Mouse (Mus musculus) embryo, embryonic 11.5 days (tissue): Measurements from ENCODE around the gene Hist1h1d.
"Not testable (repeated sequence)": the region's sequence is repeated elsewhere in the genome, so short reads cannot be mapped to it uniquely, and the experiment has no call there.

Source experiments
- DNase-seq: peaks from one replicate; pipeline ENCODE4 v3.0.0-alpha.2; 2012; ENCODE audit warnings: low read depth, low spot score

Hist1h1d gene

DNA sequence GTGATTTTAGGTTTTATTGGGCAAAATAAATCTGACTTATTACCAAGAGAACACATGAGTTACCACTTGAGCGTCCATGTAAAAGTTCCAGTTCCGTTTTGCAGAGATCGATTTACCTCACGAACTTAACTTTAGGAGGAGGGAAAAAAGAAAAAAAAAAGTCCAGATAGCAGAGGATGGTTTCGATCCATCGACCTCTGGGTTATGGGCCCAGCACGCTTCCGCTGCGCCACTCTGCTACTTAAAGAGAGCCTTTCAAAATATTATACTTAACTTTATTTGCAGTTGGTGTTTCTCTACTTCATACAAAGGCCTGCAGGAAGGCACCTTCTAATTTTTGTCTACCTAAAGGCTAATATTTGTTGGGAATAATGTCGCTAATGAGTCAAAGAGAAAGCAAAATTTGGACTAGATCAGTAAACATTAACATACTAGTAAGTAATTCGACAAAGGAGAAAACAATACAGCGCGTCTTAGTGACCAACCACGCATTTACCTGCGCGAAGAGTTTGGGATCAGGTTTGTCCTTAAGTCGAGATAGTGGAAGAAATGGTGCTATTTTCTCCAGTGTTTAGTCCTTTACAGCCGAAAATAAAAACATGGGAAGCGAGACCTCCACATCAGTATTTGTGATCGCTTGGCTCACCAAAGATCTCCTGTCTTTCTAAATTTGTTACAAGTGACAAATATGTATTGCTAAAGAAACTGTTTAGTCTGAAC lies 22.7 kb upstream of the Hist1h1d start:
- no peak for DNase-seq

DNA sequence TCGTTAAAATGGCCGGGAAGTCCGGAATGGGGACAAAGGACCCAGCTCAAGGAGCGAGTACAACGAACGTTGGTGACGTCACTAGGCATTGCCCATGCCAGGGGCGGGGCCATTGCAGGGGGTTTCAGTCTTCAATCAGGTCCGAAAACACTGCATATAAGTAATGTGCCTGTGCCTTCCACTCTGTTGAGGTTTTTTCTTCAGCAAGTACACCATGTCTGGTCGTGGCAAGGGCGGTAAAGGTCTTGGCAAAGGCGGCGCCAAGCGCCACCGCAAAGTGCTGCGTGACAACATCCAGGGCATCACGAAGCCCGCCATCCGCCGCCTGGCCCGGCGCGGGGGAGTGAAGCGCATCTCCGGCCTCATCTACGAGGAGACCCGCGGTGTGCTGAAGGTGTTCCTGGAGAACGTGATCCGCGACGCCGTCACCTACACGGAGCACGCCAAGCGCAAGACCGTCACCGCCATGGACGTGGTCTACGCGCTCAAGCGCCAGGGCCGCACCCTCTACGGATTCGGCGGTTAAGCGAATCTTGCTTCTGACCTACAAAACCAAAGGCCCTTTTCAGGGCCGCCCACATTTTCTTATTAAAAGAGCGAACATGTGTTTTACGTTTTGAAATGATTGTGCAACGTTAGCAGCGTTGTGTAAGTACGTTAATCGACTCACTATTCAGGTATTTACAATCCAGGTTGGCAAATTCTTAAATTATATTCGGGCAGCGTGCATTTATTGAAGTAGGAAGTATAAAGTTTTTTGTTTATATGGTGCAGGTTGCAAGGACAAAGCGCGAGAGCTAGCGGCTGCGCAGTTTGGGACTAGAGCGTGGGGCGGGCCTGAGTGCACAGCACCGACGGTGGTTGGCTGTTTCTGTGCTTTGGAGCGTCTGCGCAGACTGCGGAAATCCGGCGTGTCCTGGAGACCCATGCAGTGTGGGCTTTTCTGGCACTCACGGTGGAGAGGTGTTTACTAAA lies 21.9 kb upstream of the Hist1h1d start, which contains the start of gene Hist1h4h:
Gene Hist1h4h, plus strand, starts transcription at position 150 of the 975 bp plus-strand sequence.
- peak; percentile 94 for DNase-seq

DNA sequence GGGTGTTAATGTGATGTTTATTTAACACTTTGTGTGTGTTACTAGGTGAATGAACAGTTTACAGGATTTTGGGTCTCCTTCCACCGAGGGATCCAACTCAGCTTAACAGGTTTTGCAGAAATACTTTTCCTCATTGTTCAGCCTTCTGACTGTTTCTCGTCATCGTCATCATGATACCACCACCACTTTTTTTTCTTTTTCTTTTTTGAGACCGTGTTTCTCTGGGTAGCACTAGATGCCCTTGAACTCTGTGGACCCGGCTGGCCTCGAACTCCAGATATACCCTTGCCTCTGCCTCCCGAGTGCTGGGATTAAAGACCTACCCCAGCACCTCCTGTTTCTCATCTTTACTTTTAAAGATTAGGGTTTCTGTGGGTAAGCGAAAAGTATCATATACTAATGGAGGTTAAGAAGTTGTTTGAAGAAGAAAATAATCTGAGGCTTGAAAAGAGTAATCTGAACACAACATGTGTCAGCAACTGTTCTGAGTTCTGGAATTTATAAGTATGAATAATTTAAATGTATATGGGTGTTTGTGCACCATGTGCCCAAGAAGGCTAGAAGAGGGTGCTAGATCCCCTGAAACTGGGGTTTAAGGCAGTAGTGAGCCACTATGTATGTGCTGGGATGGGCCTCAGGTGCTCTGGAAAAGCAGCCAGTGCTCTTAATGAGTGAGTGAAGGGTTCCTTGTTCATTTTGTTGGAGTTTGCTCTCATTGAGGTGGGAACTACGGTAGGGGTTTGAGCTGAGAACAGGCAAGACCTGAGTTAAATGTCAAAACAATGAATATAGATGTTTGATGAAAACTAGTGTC lies 20.6 kb upstream of the Hist1h1d start:
- no peak for DNase-seq

DNA sequence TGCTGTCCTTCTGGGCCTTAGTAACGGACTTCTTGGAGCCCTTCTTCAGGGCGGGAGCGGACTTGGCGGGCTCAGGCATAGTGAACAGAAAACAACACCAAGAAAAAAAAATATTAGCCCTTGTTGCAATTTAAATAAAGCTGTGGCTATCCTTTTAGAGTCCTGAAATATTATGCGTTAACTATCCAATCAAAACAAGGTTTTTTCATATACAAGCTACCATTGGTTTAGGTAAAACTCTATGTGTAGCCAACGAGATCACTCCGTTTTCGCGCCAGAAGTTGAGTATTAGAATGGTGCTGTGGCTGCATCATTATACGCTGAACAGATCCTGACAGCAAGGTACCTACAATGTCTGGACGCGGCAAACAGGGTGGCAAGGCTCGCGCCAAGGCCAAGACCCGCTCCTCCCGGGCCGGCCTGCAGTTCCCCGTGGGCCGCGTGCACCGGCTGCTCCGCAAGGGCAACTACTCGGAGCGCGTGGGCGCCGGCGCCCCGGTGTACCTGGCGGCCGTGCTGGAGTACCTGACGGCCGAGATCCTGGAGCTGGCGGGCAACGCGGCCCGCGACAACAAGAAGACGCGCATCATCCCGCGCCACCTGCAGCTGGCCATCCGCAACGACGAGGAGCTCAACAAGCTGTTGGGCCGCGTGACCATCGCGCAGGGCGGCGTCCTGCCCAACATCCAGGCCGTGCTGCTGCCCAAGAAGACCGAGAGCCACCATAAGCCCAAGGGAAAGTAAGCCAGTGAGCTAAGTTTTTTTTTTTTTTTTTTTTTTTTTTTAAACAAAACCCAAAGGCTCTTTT lies 19.3 kb upstream of the Hist1h1d start, which contains the start of gene Hist1h2af:
Gene Hist1h2af, plus strand, starts transcription at position 347 of the 808 bp plus-strand sequence.
- not testable (repeated sequence) for DNase-seq

DNA sequence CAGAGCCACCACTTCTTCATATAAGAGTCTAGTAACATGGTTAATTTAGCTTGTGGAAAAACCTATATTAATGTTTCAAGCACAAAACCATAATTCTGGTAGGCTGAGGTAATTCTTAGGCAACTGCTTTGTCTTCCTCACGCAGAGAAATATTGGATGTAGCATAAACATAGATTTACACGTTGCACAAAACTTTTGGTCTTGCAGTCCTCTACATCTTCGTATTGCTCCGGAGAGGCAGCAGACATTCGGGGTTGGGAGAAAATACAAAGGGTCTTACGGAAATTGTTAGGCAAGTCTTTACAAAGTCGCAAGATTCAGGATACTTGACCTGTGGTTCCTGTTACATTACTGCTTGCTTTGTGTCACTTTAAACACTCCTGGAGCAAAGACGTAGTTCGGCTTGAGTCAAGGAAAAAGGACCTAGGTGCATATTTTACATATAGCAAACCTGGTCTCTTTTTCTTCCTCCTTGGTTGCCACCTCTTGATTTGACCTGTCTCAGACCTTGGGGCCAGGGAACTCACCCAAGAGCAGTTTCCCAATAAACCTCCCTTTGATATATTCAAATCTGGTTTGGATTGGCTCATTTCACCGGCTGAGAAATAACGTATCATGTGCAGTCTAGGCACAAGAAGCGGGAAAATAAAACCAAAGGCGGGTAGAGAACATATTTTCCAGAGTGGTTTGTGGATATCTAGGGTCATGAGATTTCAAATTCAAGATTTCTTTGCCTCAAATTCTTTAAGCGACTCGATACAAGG lies 18.5 kb upstream of the Hist1h1d start:
- no peak for DNase-seq

DNA sequence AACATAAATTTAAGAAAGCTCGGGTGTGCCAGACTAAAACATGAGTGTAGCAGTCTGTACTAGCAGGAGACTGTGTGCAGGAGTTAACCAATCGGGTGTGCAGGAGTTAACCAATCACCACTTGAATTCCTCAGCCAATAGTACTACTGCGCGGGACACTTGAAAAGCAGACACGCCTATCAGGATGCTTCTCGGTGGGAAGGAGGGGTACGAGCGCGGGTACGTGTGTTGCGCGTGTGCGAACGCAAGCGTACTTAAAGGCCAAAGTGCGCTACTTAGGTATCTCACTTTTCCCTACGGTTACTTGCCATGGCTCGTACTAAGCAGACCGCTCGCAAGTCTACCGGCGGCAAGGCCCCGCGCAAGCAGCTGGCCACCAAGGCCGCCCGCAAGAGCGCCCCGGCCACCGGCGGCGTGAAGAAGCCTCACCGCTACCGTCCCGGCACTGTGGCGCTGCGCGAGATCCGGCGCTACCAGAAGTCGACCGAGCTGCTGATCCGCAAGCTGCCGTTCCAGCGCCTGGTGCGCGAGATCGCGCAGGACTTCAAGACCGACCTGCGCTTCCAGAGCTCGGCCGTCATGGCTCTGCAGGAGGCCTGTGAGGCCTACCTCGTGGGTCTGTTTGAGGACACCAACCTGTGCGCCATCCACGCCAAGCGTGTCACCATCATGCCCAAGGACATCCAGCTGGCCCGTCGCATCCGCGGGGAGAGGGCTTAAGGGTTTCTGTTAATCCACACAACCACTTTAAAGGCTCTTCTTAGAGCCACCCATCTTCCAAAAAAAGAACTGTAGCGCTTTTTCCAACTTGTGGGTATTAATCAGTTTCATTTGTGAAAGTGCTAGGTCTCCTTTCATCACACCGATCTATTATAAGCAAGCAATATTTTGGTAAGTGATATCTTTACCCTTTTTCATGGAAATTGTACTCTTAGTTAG lies 17.7 kb upstream of the Hist1h1d start, which contains the start of gene Hist1h3g:
Gene Hist1h3g, plus strand, starts transcription at position 286 of the 939 bp plus-strand sequence.
- not testable (repeated sequence) for DNase-seq

DNA sequence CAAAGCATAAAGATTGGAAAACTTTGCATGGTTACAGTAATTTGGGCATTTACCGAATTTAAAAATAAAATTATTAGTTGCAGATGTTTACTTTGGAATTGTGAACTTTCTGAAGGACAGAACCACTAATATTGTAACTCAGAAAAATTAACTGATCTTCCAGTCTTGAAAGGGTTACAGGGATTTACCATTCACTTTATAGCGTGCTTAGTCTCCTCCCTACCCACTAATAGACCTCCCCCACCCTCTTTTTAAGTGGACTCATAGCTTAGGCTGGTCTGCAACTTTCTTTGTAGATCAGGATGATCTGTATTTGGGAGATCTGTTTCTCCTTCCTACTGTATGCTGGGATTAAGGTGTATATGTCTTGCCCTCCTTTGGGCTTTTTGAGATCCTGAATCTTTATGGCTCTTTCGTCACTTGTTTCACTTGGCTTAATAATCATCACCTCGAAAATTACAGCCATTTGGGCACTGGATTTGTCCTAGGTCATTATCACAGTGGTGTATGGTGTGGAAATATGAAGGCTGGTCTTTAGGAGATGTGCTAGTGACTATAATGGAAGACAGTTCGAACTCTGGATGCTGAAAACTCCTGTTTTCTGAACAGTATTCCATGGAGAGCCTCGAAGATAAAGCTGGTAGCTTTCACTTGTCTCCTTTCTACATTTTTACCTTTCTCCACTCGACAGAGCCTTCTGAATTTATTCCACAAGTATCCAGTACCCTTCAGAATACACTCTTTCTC lies 16.8 kb upstream of the Hist1h1d start:
- no peak for DNase-seq

DNA sequence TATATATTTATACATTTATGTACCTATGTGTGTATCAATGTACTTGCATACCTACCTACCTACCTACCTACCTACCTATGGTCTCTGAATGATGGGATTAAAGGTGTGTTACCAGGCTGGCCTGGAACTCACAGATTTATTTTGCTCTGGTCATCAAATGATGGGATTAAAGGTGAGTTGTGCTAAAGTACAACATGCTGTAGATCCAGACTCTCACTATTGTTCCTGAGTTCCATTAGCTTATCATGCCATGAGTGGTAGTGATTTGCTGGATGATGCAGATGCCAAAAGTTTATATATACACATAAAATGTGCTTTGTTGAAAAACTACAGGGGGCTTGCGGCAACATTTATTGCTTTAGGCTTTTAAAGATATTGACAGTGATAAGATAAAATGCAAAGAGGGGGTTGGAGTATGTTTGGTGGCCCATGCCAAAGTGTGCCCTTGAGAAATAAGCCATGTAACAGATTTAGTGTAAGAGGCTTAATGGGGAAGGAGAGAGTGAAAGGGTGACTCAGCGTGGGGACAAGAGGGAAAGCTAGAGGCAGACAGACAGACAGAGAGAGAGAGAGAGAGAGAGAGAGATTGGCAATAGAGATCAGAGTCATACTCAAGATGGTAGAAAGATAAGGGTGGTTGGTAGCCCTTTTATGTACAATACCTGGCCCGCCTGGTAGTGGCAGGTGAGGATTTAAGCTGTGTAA lies 15.9 kb upstream of the Hist1h1d start:
- no peak for DNase-seq

DNA sequence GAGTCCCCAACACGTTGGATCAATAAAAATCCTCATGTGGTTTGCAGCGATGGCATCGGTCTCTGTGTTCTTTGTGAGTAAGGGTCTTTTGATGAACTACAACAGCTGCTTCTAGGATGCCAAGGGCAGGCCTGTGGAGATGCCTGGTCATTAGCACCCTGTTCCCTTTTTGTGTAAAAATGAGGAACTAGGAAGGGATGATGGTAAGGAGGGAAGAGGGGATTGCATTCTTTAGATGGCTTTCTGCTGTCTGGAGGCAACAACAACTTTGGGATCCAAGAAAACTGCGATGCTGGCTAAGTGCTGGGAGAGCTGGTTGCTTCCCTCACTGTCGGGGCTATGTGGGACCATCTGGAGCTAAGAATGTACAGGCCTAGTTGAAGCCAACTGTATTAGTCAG lies 14.8 kb upstream of the Hist1h1d start:
- no peak for DNase-seq

DNA sequence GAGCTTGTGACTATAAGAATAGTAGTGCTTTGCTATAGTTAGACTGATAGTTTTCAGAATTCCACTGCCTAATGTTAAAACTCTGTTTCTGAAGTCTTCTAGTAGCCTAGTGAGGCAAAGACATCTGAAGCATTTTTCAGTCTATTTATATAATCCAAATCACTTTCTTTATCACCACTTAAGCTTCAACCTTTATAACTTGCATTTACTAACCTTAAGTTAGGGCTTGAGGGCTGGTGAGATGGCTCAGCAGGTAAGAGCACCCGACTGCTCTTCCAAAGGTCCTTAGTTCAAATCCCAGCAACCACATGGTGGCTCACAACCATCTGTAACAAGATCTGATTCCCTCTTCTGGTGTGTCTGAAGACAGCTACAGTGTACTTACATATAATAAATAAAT lies 13.2 kb upstream of the Hist1h1d start:
- DNase-seq, result not testable (repeated sequence)

DNA sequence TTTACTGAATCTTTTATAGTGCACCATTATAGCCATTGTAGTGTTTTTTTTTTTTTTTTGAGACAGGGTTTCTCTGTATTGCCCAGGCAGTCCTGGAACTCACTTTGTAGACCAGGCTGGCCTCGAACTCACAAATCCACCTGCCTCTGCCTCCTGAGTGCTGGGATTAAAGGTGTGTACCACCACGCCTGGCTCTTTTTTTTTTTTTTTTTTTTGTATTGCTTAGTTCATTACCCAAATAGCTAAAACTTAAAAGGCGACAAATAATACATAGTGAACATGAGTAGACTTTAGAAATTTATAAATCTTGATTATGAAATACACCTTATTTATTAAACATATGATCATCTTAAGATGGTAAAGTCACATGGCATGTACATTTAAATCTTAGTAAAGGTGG lies 11.6 kb upstream of the Hist1h1d start:
- DNase-seq, result no peak

DNA sequence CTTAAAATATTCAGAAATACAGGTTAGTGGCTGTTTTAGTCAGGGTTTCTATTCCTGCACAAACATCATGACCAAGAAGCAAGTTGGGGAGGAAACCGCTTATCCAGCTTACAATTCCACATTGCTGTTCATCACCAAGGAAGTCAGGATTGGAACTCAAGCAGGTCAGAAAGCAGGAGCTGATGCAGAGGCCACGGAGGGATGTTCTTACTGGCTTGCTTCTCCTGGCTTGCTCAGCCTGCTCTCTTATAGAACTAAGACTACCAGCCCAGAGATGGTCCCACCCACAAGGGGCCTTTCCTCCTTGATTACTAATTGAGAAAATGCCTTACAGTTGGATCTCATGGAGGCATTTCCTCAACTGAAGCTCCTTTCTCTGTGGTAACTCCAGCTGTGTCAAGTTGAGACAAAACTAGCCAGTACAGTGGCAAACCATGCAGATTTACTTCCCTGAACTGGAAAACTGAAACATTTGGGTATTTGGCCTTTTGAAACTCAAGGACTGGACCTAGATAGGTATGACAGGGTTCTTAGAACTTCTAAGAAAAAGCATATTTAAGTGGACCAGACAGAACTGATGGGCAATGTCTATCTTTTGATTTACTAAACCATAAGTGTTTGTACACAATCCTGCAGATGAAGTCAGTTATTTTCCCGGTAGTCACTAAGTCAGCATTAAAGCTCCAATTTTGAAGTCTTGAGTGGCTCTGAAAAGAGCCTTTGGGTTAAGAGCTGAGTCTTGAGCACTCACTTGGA lies 10.7 kb upstream of the Hist1h1d start:
- DNase-seq, result not testable (repeated sequence)

DNA sequence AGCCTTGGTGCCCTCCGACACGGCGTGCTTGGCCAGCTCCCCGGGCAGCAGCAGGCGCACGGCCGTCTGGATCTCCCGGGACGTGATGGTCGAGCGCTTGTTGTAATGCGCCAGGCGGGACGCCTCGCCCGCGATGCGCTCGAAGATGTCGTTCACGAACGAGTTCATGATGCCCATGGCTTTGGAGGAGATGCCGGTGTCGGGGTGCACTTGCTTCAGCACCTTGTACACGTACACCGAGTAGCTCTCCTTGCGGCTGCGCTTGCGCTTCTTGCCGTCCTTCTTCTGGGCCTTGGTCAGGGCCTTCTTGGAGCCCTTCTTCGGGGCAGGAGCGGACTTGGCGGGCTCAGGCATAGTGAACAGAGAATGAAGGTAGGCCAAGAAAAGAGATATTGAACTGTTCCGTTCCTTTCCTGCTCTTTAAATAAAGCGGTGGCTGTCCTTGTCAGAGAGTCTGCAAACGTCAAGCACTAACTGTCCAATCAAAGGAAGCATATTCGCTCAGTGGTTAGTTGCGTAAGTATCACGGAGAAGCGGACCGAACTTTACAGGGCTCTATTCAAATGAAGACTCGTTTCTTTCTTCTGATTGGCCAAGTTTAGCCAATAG lies 10.0 kb upstream of the Hist1h1d start, which contains the start of gene Hist1h2bh:
Gene Hist1h2bh, minus strand, starts transcription at position 394 of the 609 bp plus-strand sequence.
- peak; percentile 80 for DNase-seq

DNA sequence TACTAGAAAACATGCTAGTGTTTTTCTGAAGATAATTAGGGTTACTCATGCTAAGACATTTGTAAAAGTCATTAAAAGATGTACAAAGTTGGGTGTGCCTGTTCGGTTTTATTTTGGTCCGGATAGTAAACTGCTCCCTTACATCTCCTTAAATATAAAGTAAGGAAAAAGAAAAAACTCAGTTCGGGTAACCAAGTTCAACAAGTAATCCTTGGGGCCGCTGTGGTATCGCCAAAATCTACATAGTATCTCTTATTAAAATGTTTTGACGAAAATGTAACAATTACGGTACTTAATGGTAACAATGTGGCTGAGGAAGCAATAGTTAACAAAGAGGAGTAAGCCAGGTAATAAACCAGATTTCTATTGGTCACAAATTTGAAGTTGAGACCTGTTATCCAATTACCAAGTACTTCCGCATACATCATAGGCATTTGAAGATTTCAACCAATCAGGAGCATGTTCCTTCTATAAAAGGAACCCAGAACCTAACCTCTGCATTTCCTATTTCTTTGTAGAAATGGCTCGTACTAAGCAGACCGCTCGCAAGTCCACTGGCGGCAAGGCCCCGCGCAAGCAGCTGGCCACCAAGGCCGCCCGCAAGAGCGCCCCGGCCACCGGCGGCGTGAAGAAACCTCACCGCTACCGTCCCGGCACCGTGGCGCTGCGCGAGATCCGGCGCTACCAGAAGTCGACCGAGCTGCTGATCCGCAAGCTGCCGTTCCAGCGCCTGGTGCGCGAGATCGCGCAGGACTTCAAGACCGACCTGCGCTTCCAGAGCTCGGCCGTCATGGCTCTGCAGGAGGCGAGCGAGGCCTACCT lies 8.9 kb upstream of the Hist1h1d start, which contains the start of gene Hist1h3f:
Gene Hist1h3f, plus strand, starts transcription at position 88 of the 822 bp plus-strand sequence.
- peak; percentile 87 for DNase-seq

DNA sequence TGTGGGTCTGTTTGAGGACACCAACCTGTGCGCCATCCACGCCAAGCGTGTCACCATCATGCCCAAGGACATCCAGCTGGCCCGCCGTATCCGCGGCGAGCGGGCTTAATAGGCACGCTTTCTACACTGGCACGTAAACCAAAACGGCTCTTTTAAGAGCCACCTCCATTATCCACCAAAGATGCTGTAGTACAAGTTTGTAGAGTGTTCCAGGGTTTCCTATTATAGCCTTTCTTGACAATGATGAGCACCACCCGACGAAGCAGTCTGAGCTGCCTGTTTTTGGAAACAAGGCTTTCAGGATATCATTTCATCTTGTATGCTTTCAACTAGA lies 8.3 kb upstream of the Hist1h1d start:
- not testable (repeated sequence) for DNase-seq
